Mouse (Mus musculus): ENCODE measurements around the gene Sh2d7.
"Not testable (repeated sequence)": the region's sequence is repeated elsewhere in the genome, so short reads cannot be mapped to it uniquely, and the experiment has no call there.

Sh2d7 gene

DNA sequence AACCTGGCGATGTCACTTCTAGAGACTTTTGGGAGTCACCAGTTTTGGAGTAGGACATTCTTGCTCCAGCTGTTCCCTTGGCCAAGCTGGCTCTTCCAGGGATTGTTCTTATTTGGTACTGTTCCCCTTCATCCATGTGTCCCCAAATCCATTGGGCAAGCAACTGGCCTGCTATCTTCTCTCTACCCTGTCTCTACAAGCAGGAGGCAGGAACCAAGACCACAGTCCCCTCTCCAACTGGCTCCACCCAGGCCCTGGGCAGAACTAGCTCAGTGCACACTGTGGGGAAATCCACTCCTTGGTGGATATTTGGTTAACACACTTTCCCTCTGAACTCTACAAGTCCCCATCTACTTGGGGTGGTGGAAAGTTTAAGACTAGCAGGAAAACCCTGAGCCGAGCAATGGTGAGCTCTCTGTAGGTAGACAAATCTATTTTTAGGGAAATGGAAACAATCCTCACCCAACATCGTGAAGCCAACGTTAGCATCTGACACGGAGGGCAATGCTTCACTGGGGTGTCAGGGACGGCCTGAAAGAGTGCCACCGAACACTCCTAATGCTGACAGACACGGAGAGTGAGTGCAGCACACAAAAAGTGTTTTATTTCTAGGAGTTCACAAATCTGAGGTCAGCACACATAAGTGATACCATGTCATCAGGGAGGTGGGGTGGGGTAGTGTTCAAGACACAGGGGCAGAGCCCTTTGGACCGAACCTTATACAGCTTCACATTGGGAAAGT, 5.6 kb downstream of the Sh2d7 start:
- in situ Hi-C loops (cut with MboI; ENCODE audit: low sequenced_read_pairs): no loop called here

DNA sequence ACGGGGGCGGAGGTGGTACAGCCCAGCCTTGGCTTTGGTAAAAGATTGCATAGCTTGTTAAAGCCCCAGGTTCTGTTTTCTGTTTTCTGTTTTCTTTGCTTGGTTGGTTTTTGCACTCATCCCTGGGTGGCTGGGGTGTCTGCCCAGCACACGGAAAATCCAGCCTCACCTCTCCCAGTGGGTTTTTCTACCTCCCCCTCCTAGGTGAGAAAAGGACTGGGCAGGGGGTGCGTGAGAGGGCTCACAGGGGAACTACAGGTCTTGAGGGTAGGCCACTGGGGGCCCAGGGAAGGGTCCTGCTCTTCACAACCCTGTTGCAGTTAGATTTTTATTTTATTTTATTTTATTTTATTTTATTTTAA, 6.2 kb downstream of the Sh2d7 start:
- in situ Hi-C loops (cut with MboI; ENCODE audit: low sequenced_read_pairs): no loop called here

DNA sequence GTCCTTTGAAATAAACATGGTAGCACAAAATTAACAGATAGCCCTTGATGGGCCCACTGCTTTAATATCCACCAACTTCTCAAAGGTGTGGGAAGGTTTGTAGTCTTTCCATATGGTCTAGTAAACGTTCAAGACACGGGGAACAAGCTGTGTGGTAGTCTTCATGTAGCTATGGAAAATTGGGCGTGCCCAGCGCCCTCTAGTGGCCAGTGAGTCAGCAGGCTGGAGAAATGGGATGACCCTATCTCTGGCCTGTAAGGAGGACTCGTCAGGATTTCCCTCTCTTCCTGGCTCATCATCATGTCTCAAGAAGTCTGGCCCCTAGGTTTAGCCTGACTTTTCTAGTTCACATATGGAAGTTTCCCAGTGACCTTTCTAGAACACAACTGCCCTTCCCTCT, 8.8 kb downstream of the Sh2d7 start:
- in situ Hi-C loops (cut with MboI; ENCODE audit: low sequenced_read_pairs): no loop called here

DNA sequence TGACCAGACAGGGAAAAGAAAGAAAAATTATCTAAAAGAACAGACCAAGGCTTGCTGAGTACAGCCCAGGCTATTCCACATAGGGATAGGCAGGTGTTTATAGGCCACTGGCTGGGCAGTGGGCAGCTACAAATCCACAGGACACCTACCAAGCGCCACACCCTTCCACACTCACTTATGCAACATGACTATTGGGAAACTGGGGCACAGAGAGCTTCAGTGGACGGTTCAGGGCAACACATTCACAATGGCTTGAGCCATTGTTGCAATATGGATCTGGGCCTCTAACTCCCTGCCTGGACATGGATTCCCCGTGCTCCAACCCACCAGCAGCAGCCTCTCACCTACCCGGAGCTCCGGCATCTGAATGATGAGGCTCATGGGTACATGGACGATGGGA, 10.6 kb downstream of the Sh2d7 start:
- in situ Hi-C loops (cut with MboI; ENCODE audit: low sequenced_read_pairs): no loop called here

GRCm38 (mm10) chr9:54552409-54552808, 13.6 kb downstream of the Sh2d7 start:
- in situ Hi-C loops (cut with MboI; ENCODE audit: low sequenced_read_pairs): no loop called here

- in situ Hi-C loops (cut with MboI; ENCODE audit: low sequenced_read_pairs): no loop called here
Observed at GRCm38 (mm10) chr9:54555044-54555443, 16.3 kb downstream of the Sh2d7 start.

GRCm38 (mm10) chr9:54558731-54559130, 19.9 kb downstream of the Sh2d7 start:
- in situ Hi-C loops (cut with MboI; ENCODE audit: low sequenced_read_pairs): no loop called here

DNA sequence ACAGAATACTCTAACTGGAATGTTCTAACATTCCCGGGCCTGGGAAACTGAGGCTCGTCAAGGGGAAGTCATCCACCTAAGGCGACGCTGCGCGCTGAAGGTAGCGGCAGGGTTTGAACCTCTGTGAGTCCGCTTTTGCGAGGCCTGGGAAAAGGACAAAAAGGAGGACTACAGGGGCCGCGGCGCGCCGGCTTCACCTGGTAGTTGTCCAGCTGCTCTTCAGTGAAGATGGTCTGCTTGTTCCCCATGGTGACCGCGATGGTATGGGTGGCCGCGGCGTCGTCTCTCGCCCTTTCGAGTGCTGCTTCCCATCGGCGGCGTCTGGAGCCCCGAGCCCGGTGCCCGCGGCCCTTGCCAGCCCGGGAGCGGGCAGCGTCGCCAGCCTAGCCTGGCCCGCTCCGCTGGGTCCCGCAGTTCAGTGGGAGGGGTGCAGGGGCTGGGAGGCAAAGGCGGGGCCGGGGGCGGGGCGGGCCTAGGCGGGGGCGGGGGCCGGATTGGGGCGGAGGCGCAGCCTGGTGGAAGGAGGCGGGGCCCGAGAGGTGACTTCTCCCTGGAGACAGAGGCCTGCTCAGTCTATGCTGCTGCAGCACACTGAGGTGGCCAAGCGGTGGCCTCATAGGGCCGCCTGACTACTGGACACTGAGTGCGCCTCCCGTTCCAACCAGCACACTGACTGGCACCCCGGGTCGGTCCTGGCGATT, 21.1 kb downstream of the Sh2d7 start, which contains the start of gene Cib2:
TSS of gene Cib2 (minus strand) at position 448 of the 701 bp plus-strand sequence.
- in situ Hi-C loops (cut with MboI; ENCODE audit: low sequenced_read_pairs): no loop called here

DNA sequence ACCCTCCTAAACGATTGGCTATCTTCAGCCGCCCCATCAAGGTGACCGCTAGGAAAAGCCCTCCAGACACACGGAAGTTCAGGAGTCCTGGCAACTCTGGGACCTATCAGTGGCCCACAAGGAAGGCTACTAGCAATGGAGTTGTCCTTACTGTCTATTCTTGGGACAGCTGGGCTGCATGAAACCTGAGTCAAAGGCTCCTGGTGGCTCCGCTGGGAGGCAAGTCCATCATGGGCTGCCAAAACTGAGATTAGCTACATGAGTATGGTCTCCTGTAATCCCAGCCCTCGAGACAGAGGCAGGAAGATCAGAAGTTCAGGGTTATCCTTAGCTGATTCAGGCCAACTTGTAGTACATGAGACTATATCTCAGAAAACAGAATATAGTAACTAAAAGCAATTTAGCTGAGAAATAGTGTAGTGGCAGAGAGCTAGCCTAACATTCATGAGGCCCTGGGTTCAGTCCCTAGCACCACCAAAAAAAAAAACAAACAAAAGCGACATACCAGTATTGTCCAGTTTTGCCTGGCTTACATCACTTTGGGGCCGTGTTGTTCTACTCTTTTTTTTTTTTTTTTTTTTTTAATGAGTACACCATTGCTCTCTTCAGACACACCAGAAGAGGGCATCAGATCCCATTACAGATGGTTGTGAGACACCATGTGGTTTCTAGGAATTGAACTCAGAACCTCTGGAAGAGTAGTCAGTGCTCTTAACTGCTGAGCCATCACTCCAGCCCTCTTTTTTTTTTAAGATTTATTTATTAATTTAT, 22.2 kb downstream of the Sh2d7 start:
- in situ Hi-C loops (cut with MboI; ENCODE audit: low sequenced_read_pairs): no loop called here

DNA sequence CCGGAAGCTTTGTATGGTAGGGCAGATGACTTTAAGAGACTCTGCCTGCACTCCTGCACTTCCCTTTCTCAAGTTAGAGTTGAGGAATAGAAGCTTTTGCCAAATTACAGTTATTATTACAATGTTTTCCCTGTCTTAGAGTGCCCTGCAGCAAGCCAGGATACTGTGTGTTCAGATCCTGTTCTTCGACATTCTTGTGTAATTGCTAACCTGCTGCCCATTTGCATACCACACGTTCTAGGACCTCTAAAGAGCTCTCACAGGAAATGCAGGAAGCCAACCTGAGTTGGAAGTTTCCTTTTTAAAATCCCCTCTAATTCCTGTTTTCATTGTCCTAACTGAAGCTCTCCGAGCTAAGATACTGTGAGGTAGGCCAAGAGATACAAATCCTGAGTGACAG, 28.2 kb downstream of the Sh2d7 start:
- in situ Hi-C loops (cut with MboI; ENCODE audit: low sequenced_read_pairs): no loop called here

DNA sequence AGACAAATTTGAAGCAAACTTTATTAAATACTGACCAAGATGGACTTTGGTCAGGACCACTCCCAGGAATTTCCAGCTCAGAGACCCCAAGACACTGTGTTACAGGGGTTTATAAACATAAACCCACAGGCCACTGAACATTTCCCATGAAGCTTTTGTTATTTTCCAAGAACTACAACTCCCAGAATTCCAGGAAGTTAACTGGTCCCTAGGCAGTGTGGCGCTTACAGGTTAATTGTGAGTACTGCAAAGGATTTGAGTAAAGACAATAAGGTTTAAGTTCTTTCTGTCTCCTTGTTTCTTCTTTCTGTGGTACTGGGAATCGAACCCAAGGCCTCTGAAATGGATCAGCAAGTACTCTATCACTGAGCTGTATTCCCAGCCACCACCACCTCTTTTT, 29.9 kb downstream of the Sh2d7 start:
- in situ Hi-C loops (cut with MboI; ENCODE audit: low sequenced_read_pairs): no loop called here

- in situ Hi-C loops (cut with MboI; ENCODE audit: low sequenced_read_pairs): no loop called here
Observed at GRCm38 (mm10) chr9:54571130-54571839, 32.5 kb downstream of the Sh2d7 start.

- in situ Hi-C loops (cut with MboI; ENCODE audit: low sequenced_read_pairs): no loop called here
Observed at GRCm38 (mm10) chr9:54583712-54584111, 44.9 kb downstream of the Sh2d7 start.

GRCm38 (mm10) chr9:54584127-54584526, 45.3 kb downstream of the Sh2d7 start:
- in situ Hi-C loops (cut with MboI; ENCODE audit: low sequenced_read_pairs): not testable (repeated sequence)

GRCm38 (mm10) chr9:54585839-54586198, 47.0 kb downstream of the Sh2d7 start:
- in situ Hi-C loops (cut with MboI; ENCODE audit: low sequenced_read_pairs): no loop called here

DNA sequence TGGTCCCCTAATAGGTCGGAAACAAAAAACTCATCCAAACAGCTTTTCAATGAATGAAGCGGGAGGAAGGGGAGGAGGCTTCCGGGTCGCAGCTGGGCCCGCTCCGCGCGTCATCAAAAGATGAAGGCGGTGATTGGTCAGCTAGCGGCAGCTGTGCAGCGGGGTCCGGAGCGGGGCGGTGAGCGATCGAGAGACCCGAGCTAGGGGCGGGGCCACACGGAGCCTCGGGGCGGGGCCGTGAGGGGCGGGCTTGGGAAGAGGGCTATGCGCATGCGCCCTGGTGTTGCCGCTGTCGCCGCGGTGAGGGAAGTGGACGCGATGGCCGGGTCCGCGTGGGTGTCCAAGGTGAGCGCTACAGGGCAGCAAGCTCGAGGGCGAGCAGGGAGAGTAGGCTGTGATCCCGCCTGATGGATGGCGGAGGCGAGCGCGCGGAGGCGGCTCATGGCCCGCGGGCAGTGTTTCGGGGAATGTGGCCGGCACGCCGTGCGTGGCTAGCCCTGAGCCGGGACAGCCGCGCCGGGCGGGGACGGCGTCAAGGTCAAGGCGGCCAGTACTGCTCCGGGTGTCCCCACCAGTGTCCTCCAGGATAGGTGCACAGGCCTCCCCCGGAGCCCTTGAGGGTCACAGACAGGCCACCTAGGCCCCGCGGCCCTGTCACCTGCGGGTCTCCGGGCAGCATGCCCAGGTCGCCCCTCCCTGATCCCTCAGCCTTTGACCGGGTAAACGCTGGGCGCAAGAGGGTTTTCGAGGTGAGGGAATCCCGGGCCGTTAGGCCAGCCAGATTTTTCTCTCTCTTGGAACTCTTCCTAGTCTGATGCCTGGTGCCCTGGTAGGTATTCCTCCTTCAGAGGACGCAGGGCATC, 47.6 kb downstream of the Sh2d7 start, which contains the start of gene Idh3a:
TSS of gene Idh3a (plus strand) at position 136 of the 863 bp plus-strand sequence.
- in situ Hi-C loops (cut with MboI; ENCODE audit: low sequenced_read_pairs): no loop called here

GRCm38 (mm10) chr9:54587863-54588262, 49.1 kb downstream of the Sh2d7 start:
- in situ Hi-C loops (cut with MboI; ENCODE audit: low sequenced_read_pairs): no loop called here

DNA sequence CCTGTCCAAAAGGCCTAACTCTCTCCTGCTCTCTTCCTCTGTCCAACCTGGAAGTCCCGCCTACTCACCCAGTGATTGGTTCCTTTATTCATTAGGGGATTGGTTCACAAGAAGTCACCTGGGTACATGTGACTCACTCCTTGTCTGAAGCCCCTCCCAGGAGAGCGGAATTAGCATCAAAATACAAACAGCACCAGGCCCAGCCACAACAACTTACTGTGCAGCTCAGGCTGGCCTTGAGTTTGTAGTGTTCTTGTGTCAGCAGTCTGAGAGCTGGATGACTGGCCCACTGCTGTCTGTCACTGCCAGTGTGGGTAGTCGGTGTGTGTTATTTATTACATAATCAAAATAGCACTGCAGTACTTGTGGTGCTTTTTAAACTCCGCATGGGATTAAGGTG, 54.9 kb downstream of the Sh2d7 start:
- in situ Hi-C loops (cut with MboI; ENCODE audit: low sequenced_read_pairs): not testable (repeated sequence)

Measured in CH12F3 (cell line).